Mouse (Mus musculus): ENCODE results near the gene Gm13043.
"Not testable (repeated sequence)": the region's sequence is repeated elsewhere in the genome, so short reads cannot be mapped to it uniquely, and the experiment has no call there.

Gm13043 gene

DNA sequence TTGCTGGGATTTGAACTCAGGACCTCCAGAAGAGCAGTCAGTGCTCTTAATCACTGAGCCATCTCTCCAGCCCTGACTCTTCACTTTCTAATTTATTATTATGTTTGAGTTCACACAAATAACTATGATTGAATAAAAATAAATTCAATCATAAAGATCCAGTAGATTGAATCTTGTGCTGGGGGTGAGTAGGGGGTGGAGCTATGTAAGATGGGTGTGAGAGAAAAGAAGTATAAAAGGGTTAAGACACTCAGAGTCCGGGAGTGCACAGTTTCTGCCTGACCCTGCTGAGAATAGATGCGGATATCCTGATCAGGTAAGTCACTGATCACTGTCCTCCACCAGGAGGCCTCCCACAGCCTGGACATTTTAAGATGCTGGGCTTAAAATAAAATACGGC, at the start of gene Gm13043:
Gene Gm13043 (plus strand): TSS at position 301 of the 400 bp plus-strand sequence.
- no peak for DNase-seq

DNA sequence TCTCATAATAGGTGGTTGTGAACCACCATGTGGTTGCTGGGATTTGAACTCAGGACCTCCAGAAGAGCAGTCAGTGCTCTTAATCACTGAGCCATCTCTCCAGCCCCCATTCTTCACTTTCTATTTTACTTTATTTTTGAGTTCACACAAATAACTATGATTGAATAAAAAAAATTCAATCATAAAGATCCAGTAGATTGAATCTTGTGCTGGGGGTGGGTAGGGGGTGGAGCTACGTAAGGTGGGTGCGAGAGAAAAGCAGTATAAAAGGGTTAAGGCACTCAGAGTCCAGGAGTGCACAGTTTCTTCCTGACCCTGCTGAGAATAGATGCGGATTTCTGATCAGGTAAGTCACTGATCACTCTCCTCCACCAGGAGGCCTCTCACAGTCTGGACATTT, 24.5 kb downstream of the Gm13043 start, which contains the start of gene Gm13040:
Gene Gm13040 (plus strand): TSS at position 301 of the 400 bp plus-strand sequence.
- not testable (repeated sequence) for DNase-seq

- not testable (repeated sequence) for DNase-seq
Observed at GRCm38 (mm10) chr4:143551400-143551799, 40.3 kb downstream of the Gm13043 start, which contains the start of the genes BC080695 and Gm13057. Gene BC080695, plus strand, starts transcription at chr4:143551700. Gene Gm13057, plus strand, starts transcription at chr4:143551709.
